Mouse (Mus musculus) forebrain, embryonic 15.5 days (tissue): Measurements from ENCODE around the gene Uqcrc1. TPM values are rescaled to one million over a fixed set of nuclear protein-coding genes. Genes with fewer than 3 reads are reported as not detected.

Experiments
- microRNA counts: library from miRNA; unstranded; fragments of <30 nt; microRNA quantifications from one replicate; lab custom pipeline; 2016
- microRNA-seq: library from miRNA; unstranded; fragments of <30 nt; microRNA quantifications from one replicate; pipeline ENCODE4, GENCODE M21; 2016
- polyA plus RNA-seq: library from polyadenylated mRNA; unstranded; fragments of >200 nt; fragmentation: Nextera tagmentation; extraction: Ambion mirVana; gene quantifications from 2 replicates; pipeline ENCODE4 v1.2.1, GENCODE M21; 2015

The Uqcrc1 gene
- polyA plus RNA-seq, 1 experiment from 2014 or later = 384 TPM

MicroRNA genes within 50 kb of the gene (microRNA counts, 519-probe panel; counts per million panel counts)
- not detected for microRNA mmu-miR-711 (lab: Ali Mortazavi, UCI)

Small RNA genes lying within 50 kb of the gene (microRNA-seq; reads per million reads assigned to microRNA genes)
- gene Mir711 = not detected

Other genes with a start within 250 kb of the Uqcrc1 start
- gene Prkar2a, start 247.3 kb upstream of the Uqcrc1 start, polyA plus RNA-seq = 40.6 and 42.1 TPM in 2 replicates
- gene Ip6k2, start 152.8 kb upstream of the Uqcrc1 start, polyA plus RNA-seq = 206 and 208 TPM in 2 replicates
- gene Nckipsd, start 128.3 kb upstream of the Uqcrc1 start, polyA plus RNA-seq = 21.1 and 21.2 TPM in 2 replicates
- gene Celsr3, start 110.3 kb upstream of the Uqcrc1 start, polyA plus RNA-seq = 16.7 and 20.0 TPM in 2 replicates
- gene Slc26a6, start 83.3 kb upstream of the Uqcrc1 start, polyA plus RNA-seq = 9.0 and 9.8 TPM in 2 replicates
- gene Tmem89, start 22.0 kb upstream of the Uqcrc1 start, polyA plus RNA-seq = not detected in 2 replicates
- 1.1 and 2.0 TPM in 2 replicates for gene Col7a1, start 17.0 kb downstream of the Uqcrc1 start, polyA plus RNA-seq
- not detected in 2 replicates for gene Ucn2, start 49.4 kb downstream of the Uqcrc1 start, polyA plus RNA-seq
- gene Pfkfb4, start 55.1 kb downstream of the Uqcrc1 start, polyA plus RNA-seq = 27.3 and 28.0 TPM in 2 replicates
- gene Shisa5, start 101.9 kb downstream of the Uqcrc1 start, polyA plus RNA-seq = 48.0 and 49.0 TPM in 2 replicates
- 16.5 and 16.7 TPM in 2 replicates for gene Trex1, start 123.1 kb downstream of the Uqcrc1 start, polyA plus RNA-seq
- gene Atrip, start 137.5 kb downstream of the Uqcrc1 start, polyA plus RNA-seq = 32.0 and 36.5 TPM in 2 replicates
- gene Ccdc51, start 145.9 kb downstream of the Uqcrc1 start, polyA plus RNA-seq = 17.3 and 18.4 TPM in 2 replicates
- gene Tma7, start 146.0 kb downstream of the Uqcrc1 start, polyA plus RNA-seq = 568 and 598 TPM in 2 replicates
- gene Plxnb1, start 158.8 kb downstream of the Uqcrc1 start, polyA plus RNA-seq = 20.7 and 23.5 TPM in 2 replicates
- not detected in 2 replicates for gene Fbxw21, start 225.4 kb downstream of the Uqcrc1 start, polyA plus RNA-seq